19 mouse cellular contexts compared by ENCODE assay signal in genomic region chr10:126753201-126753600, GRCm38 (mm10).
A peak's percentile ranks its signal among the peaks of the same experiment; 100 is the strongest.
DNase-seq lines count a peak whose midpoint lies in the region; ATAC-seq and TF ChIP-seq lines count a peak whose summit lies in the region.
"Had no signal": no experiment of that assay in that cellular context is flagged by ENCODE, and none has a peak within 500 bp of the region (broad histone marks: within the 10 kb centered on the region; RNA-seq: fewer than 3 reads in every experiment).

No protein-coding gene starts in this region.

- no peak overlapping the region for H3K4me3 ChIP-seq in limb, embryonic 11.5 days (ENCODE audit: low read depth, low read length)
- no peak overlapping the region for H3K4me3 ChIP-seq in limb, embryonic 10.5 days
- no peak overlapping the region for H3K4me3 ChIP-seq in ES-E14 (ENCODE audit: insufficient read depth in 1 of 2, low read depth in 1 of 2, low read length in 2 of 2, poor library complexity in 1 of 2, severe bottlenecking in 1 of 2)
- no peak overlapping the region for H3K4me3 ChIP-seq in intestine, embryonic 15.5 days (replicated peaks)
- H3K4me3 ChIP-seq: embryonic facial prominence, embryonic 13.5 days; embryonic facial prominence, embryonic 15.5 days; erythroblast, embryonic 14.5 days; forebrain, embryonic 10.5 days; forebrain, embryonic 13.5 days had no signal

- no peak overlapping the region for H3K4me2 ChIP-seq in limb, embryonic 11.5 days (ENCODE audit: low read depth, severe bottlenecking)
- no peak overlapping the region for H3K4me2 ChIP-seq in intestine, embryonic 15.5 days (replicated peaks)
- H3K4me2 ChIP-seq: embryonic facial prominence, embryonic 13.5 days; embryonic facial prominence, embryonic 15.5 days; forebrain, embryonic 13.5 days had no signal

- no peaks in the 10 kb centered on the region for H3K36me3 ChIP-seq in limb, embryonic 11.5 days (ENCODE audit: control insufficient read depth, insufficient read depth, low read length)
- no peaks in the 10 kb centered on the region for H3K36me3 ChIP-seq in limb, embryonic 10.5 days
- no peaks in the 10 kb centered on the region for H3K36me3 ChIP-seq in ES-E14 (ENCODE audit: control insufficient read depth, insufficient read depth, low read length, poor library complexity, severe bottlenecking)
- no peaks in the 10 kb centered on the region for H3K36me3 ChIP-seq in intestine, embryonic 15.5 days
- H3K36me3 ChIP-seq: embryonic facial prominence, embryonic 13.5 days; embryonic facial prominence, embryonic 15.5 days; forebrain, embryonic 10.5 days had no signal

- H3K9me3 ChIP-seq in limb, embryonic 11.5 days (ENCODE audit: control insufficient read depth, low read length): no peaks in the 10 kb centered on the region
- no peaks in the 10 kb centered on the region for H3K9me3 ChIP-seq in limb, embryonic 10.5 days (replicated peaks)
- H3K9me3 ChIP-seq in ES-E14 (ENCODE audit: control insufficient read depth, insufficient read depth, low read depth, low read length): no peaks in the 10 kb centered on the region
- no peaks in the 10 kb centered on the region for H3K9me3 ChIP-seq in intestine, embryonic 15.5 days
- H3K9me3 ChIP-seq: embryonic facial prominence, embryonic 13.5 days; embryonic facial prominence, embryonic 15.5 days; forebrain, embryonic 10.5 days; forebrain, embryonic 13.5 days had no signal

- 0 out of 2 replicates have a peak, but pooled peaks have one; percentile 60 for ATAC-seq in limb, embryonic 11.5 days (ENCODE audit: insufficient number of reproducible peaks, low FRiP score, low TSS enrichment, low read depth)
- no peak for ATAC-seq in intestine, embryonic 15.5 days
- ATAC-seq in granulocyte monocyte progenitor cell, adult 5-6 weeks (replicated peaks; ENCODE audit: poor library complexity, severe bottlenecking): no peak
- ATAC-seq: activated CD4-positive, CD25-positive, alpha-beta regulatory T cell, adult 4 months; forebrain, embryonic 13.5 days; forebrain, embryonic 16.5 days; Patski had no signal

- no peak overlapping the region for H3K9ac ChIP-seq in limb, embryonic 11.5 days (ENCODE audit: low read length)
- H3K9ac ChIP-seq in ES-E14 (ENCODE audit: insufficient read depth, low read depth, low read length, poor library complexity, severe bottlenecking): no peak overlapping the region
- H3K9ac ChIP-seq in intestine, embryonic 15.5 days: no peak overlapping the region
- H3K9ac ChIP-seq: embryonic facial prominence, embryonic 13.5 days; embryonic facial prominence, embryonic 15.5 days; forebrain, embryonic 13.5 days had no signal

- no peaks in the 10 kb centered on the region for H3K4me1 ChIP-seq in limb, embryonic 11.5 days (ENCODE audit: control insufficient read depth, insufficient read depth, low read length)
- H3K4me1 ChIP-seq in limb, embryonic 10.5 days: peaks cover 18% of the 10 kb centered on the region
- H3K4me1 ChIP-seq in ES-E14 (ENCODE audit: control insufficient read depth in 2 of 2, insufficient read depth in 2 of 2, low read length in 2 of 2, poor library complexity in 1 of 2): peaks cover 0 to 9% of the 10 kb centered on the region in 2 experiments; a peak in 1 of 4 replicates
- no peaks in the 10 kb centered on the region for H3K4me1 ChIP-seq in intestine, embryonic 15.5 days (replicated peaks)
- H3K4me1 ChIP-seq: embryonic facial prominence, embryonic 13.5 days; embryonic facial prominence, embryonic 15.5 days had no signal

- WGBS in limb, embryonic 11.5 days: 77% methylated on average over 6 of the region's 6 CpGs
- 70% methylated on average over 6 of the region's 6 CpGs for WGBS in limb, embryonic 10.5 days
- 67% methylated on average over 6 of the region's 6 CpGs for WGBS in intestine, embryonic 15.5 days

- DNase-seq in limb, embryonic 11.5 days (ENCODE audit: low spot score): no peak
- DNase-seq in limb, embryonic 10.5 days (ENCODE audit: low spot score): no peak
- peak; percentile 73 for DNase-seq in ES-CJ7 (ENCODE audit: low read depth, low spot score)
- DNase-seq in ES-E14 (ENCODE audit: low read depth, low spot score): peak; percentile 16
- DNase-seq in ZHBTc4 (ENCODE audit: low read depth, low spot score): peak; percentile 64
- no peak for DNase-seq in right cerebral cortex, postnatal 4 days
- DNase-seq: cerebellum, adult 11-12 months; cerebellum, adult 2 months; cerebellum, adult 9-10 months had no signal

- no peaks in the 10 kb centered on the region for H3K27me3 ChIP-seq in limb, embryonic 11.5 days (ENCODE audit: control insufficient read depth, insufficient read depth, low read length)
- H3K27me3 ChIP-seq in limb, embryonic 10.5 days (ENCODE audit: low read depth, poor library complexity, severe bottlenecking): no peaks in the 10 kb centered on the region
- H3K27me3 ChIP-seq in intestine, embryonic 15.5 days (replicated peaks): no peaks in the 10 kb centered on the region
- H3K27me3 ChIP-seq: embryonic facial prominence, embryonic 13.5 days; embryonic facial prominence, embryonic 15.5 days; forebrain, embryonic 13.5 days had no signal

- no peak overlapping the region for H3K27ac ChIP-seq in limb, embryonic 11.5 days (replicated peaks; ENCODE audit: low read depth, low read length)
- H3K27ac ChIP-seq in limb, embryonic 10.5 days: no peak overlapping the region
- no peak overlapping the region for H3K27ac ChIP-seq in ES-E14 (ENCODE audit: insufficient read depth, low read depth, low read length, poor library complexity, severe bottlenecking)
- H3K27ac ChIP-seq in intestine, embryonic 15.5 days: no peak overlapping the region
- H3K27ac ChIP-seq: embryonic facial prominence, embryonic 13.5 days; embryonic facial prominence, embryonic 15.5 days; forebrain, embryonic 10.5 days; forebrain, embryonic 13.5 days had no signal

- in situ Hi-C loops in ES-E14 (cut with MboI; ENCODE audit: low sequenced_read_pairs in 2 of 2, unreplicated experiment in 2 of 2): no loop called here

TF ChIP-seq in ES-E14, 5 proteins besides CTCF, POLR2A, EP300 and RAD21:
- TF ChIP-seq ZNF384 (IDR thresholded peaks at IDR 0.05; ENCODE audit: low read depth, low read length): no peak
- no peak for TF ChIP-seq CHD2 (IDR thresholded peaks at IDR 0.05; ENCODE audit: low read depth, low read length)
- TF ChIP-seq HCFC1 (IDR thresholded peaks at IDR 0.05; ENCODE audit: borderline replicate concordance, insufficient read depth, low read length): no peak
- no peak for TF ChIP-seq ZC3H11A (IDR thresholded peaks at IDR 0.05; ENCODE audit: borderline replicate concordance, low read depth, low read length)
- no peak for TF ChIP-seq MAFK (IDR thresholded peaks at IDR 0.05; ENCODE audit: insufficient read depth, low read depth, low read length)

Comparison
In these comparisons a context has a peak if more than half of its experiments do, and no peak if none do; other contexts are left out.
1. DNase-seq: peak in ES-CJ7 (single experiment), ES-E14 (single experiment) and ZHBTc4 (single experiment); none in limb, embryonic 11.5 days (single experiment), limb, embryonic 10.5 days (single experiment) and right cerebral cortex, postnatal 4 days (single experiment).